In the genomic region with DNA sequence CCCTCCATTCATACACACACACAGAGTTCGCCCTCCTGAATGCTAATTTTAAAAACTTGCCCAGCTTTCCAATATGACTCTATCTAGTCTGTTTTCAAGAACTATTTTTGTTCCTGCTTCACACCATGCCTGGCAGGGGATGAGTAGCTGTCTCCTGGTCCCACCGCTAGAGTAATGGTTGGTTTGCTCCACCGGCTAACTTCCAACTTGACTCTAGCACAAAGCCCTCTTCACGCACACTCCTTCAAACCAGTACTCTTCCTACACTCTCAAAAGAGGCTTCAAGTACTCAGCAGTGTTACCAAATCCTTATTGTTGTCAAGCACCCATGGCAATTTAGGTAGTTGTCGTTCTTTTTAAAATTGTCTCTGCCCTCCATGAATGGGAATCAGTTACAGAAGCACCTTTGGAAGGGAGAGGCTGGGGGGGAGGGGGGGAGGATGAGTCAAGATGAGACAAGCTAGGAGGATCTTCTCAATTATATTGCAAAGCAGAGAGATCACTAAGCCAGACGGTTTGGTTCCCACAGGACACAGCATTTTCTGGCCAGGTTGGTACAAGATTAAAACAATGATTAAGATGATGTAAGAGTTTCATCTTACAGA, we compare ENCODE assay signal across 10 mouse cellular contexts. TPM values are rescaled to one million over a fixed set of nuclear protein-coding genes. Genes with fewer than 3 reads are reported as not detected.
A peak's percentile ranks its signal among the peaks of the same experiment; 100 is the strongest.
DNase-seq lines count a peak whose midpoint lies in the region; ATAC-seq lines count a peak whose summit lies in the region.
"Had no signal": no experiment of that assay in that cellular context is flagged by ENCODE, and none has a peak within 500 bp of the region (broad histone marks: within the 10 kb centered on the region; RNA-seq: fewer than 3 reads in every experiment).

No protein-coding gene starts in this region.

- H3K9me3 ChIP-seq in neural tube, embryonic 11.5 days (ENCODE audit: control insufficient read depth, low read length): no peaks in the 10 kb centered on the region
- H3K9me3 ChIP-seq in liver, embryonic 12.5 days (replicated peaks): no peaks in the 10 kb centered on the region
- no peaks in the 10 kb centered on the region for H3K9me3 ChIP-seq in stomach, embryonic 15.5 days

- H3K27ac ChIP-seq in neural tube, embryonic 11.5 days (ENCODE audit: low read depth, low read length): no peak overlapping the region
- peak overlapping the region; percentile 96 for H3K27ac ChIP-seq in liver, embryonic 12.5 days
- H3K27ac ChIP-seq in stomach, embryonic 15.5 days: no peak overlapping the region
- H3K27ac ChIP-seq: macrophage had no signal

- no peaks in the 10 kb centered on the region for H3K27me3 ChIP-seq in neural tube, embryonic 11.5 days (ENCODE audit: control insufficient read depth, insufficient read depth, low read length)
- H3K27me3 ChIP-seq in liver, embryonic 12.5 days (replicated peaks): no peaks in the 10 kb centered on the region
- H3K27me3 ChIP-seq in stomach, embryonic 15.5 days (replicated peaks): no peaks in the 10 kb centered on the region

- 63% methylated on average over 6 of the region's 6 CpGs for WGBS in neural tube, embryonic 11.5 days
- WGBS in liver, embryonic 12.5 days (ENCODE audit: insufficient replicate concordance): 47% methylated on average over 6 of the region's 6 CpGs
- 70% methylated on average over 6 of the region's 6 CpGs for WGBS in stomach, embryonic 15.5 days

- H3K4me2 ChIP-seq in neural tube, embryonic 11.5 days (ENCODE audit: low read depth): peak overlapping the region; percentile 94
- H3K4me2 ChIP-seq in liver, embryonic 12.5 days: peak overlapping the region; percentile 81
- H3K4me2 ChIP-seq in stomach, embryonic 15.5 days: peak overlapping the region; percentile 90

- H3K4me1 ChIP-seq in neural tube, embryonic 11.5 days (ENCODE audit: control insufficient read depth, insufficient read depth, low read length): peaks cover 10% of the 10 kb centered on the region
- H3K4me1 ChIP-seq in liver, embryonic 12.5 days: peaks cover 67% of the 10 kb centered on the region
- H3K4me1 ChIP-seq in stomach, embryonic 15.5 days: 0 out of 2 replicates have a peak, but pooled peaks cover 9% of the 10 kb centered on the region

- ATAC-seq in neural tube, embryonic 11.5 days (ENCODE audit: insufficient read depth, low FRiP score, low TSS enrichment): no peak
- no peak for ATAC-seq in liver, embryonic 12.5 days
- ATAC-seq in stomach, embryonic 15.5 days (ENCODE audit: insufficient read depth, low FRiP score, low read depth): no peak

- no peaks in the 10 kb centered on the region for H3K36me3 ChIP-seq in neural tube, embryonic 11.5 days (ENCODE audit: control insufficient read depth, insufficient read depth, low read length)
- H3K36me3 ChIP-seq in liver, embryonic 12.5 days: peaks cover 49% of the 10 kb centered on the region
- H3K36me3 ChIP-seq in stomach, embryonic 15.5 days: no peaks in the 10 kb centered on the region

- DNase-seq in embryo, embryonic 10.5 days (ENCODE audit: low spot score): peak; percentile 12
- no peak for DNase-seq in embryo, embryonic 11 days
- no peak for DNase-seq in neural tube, embryonic 11.5 days (ENCODE audit: low spot score)
- no peak for DNase-seq in neural tube, embryonic 10.5 days (ENCODE audit: extremely low spot score, low spot score)
- no peak for DNase-seq in c-Kit-positive CD71-positive TER-119-positive erythroid progenitor cells, embryonic 14.5 days (ENCODE audit: low spot score)
- DNase-seq in retina, postnatal 1 day: no peak
- DNase-seq: cerebellum, adult 8-10 months had no signal

- H3K9ac ChIP-seq in neural tube, embryonic 11.5 days (ENCODE audit: low read length): no peak overlapping the region; the same call in 1 of the 2 replicates
- peak overlapping the region; percentile 100 for H3K9ac ChIP-seq in liver, embryonic 12.5 days
- no peak overlapping the region for H3K9ac ChIP-seq in stomach, embryonic 15.5 days

- H3K4me3 ChIP-seq in neural tube, embryonic 11.5 days (ENCODE audit: low read depth, low read length): peak overlapping the region; percentile 92
- H3K4me3 ChIP-seq in liver, embryonic 12.5 days: peak overlapping the region; percentile 99
- H3K4me3 ChIP-seq in stomach, embryonic 15.5 days (replicated peaks): no peak overlapping the region; the same call in 1 of the 2 replicates

RNA-seq across cellular contexts. Expression of gene Slc22a23, which starts 2.6 kb away (rescaled TPM):
- 13.2 and 13.3 TPM in 2 replicates for polyA plus RNA-seq in neural tube, embryonic 11.5 days (2014; fragmentation: Nextera tagmentation; extraction: Ambion mirVana)
- 12.8 and 13.8 TPM in 2 replicates for polyA plus RNA-seq in liver, embryonic 12.5 days (2016; fragmentation: Nextera tagmentation; extraction: Ambion mirVana)
- polyA plus RNA-seq in stomach, embryonic 15.5 days (2015; fragmentation: Nextera tagmentation; extraction: Ambion mirVana): 3.7 and 3.9 TPM in 2 replicates
